Mouse (Mus musculus) limb, embryonic 15.5 days (tissue): ENCODE measurements around the gene Krtap19-1. TPM values are rescaled to one million over a fixed set of nuclear protein-coding genes. Genes with fewer than 3 reads are reported as not detected.

ENCODE experiments used
- ATAC-seq: fragments of 200-750 bp; cut with Nextera tagmentation; 2 replicates; pipeline ENCODE4 v1.8.0; 2017; ENCODE audit warnings: low read depth, moderate TSS enrichment; ENCODE audit not compliant: insufficient number of reproducible peaks, low FRiP score, low TSS enrichment
- H3K27ac ChIP-seq: fragments of 300-500 bp; sonication (generic); 2 replicates; pipeline ENCODE4 v1.5.1; 2015; ENCODE audit warnings: moderate library complexity, mild to moderate bottlenecking, inconsistent platforms
- H3K27me3 ChIP-seq: fragments of 300-500 bp; sonication (generic); 2 replicates; pipeline ENCODE4 v1.6.1; 2015; ENCODE audit warnings: inconsistent platforms
- H3K36me3 ChIP-seq: fragments of 300-500 bp; sonication (generic); 2 replicates; pipeline ENCODE4 v1.6.1; 2015; ENCODE audit warnings: inconsistent platforms
- H3K4me1 ChIP-seq: fragments of 300-500 bp; sonication (generic); 2 replicates; pipeline ENCODE4 v1.6.1; 2015; ENCODE audit warnings: inconsistent platforms
- H3K4me2 ChIP-seq: fragments of 300-500 bp; sonication (generic); 2 replicates; pipeline ENCODE4 v1.6.1; 2015; ENCODE audit warnings: mild to moderate bottlenecking, inconsistent platforms
- H3K4me3 ChIP-seq: fragments of 300-500 bp; sonication (generic); 2 replicates; pipeline ENCODE4 v1.5.1; 2015; ENCODE audit warnings: mild to moderate bottlenecking, inconsistent platforms
- H3K9ac ChIP-seq: fragments of 300-500 bp; sonication (generic); 2 replicates; pipeline ENCODE4 v1.6.1; 2015; ENCODE audit warnings: inconsistent platforms
- H3K9me3 ChIP-seq: fragments of 300-500 bp; sonication (generic); 2 replicates; pipeline ENCODE4 v1.6.1; 2016; ENCODE audit warnings: inconsistent platforms
- WGBS: fragments of 180-500 bp; shearing (Covaris S2); methylation state at CpG from one replicate; pipeline ENCODE4 v1.1.7; 2015; 5-methylcytosine and 5-hydroxymethylcytosine counted together
- polyA plus RNA-seq: library from polyadenylated mRNA; unstranded; fragments of >200 nt; fragmentation: Nextera tagmentation; extraction: Ambion mirVana; gene quantifications from 2 replicates; pipeline ENCODE4 v1.2.1, GENCODE M21; 2015

Gene Krtap19-1
- polyA plus RNA-seq: not detected in 2 replicates

- Histone ChIP-seq H3K4me3 (no peak within 1 kb of the TSS), H3K27ac (no peak within 1 kb of the TSS), H3K36me3 (no peaks in the 10 kb centered on the region), H3K9ac (no peak within 1 kb of the TSS), H3K9me3 (no peaks in the 10 kb centered on the region), H3K4me2 (no peak within 1 kb of the TSS), H3K4me1 (no peaks in the 10 kb centered on the region), H3K27me3 (no peaks in the 10 kb centered on the region)
- 82% methylated on average over 6 of the region's 6 CpGs for WGBS
- ATAC-seq: no peak
Measured at GRCm38 (mm10) chr16:88869311-88869710, at the start of gene Krtap19-1. Gene Krtap19-1, minus strand, starts transcription at chr16:88869411.

GRCm38 (mm10) chr16:88896357-88896756 lies 27.1 kb upstream of the Krtap19-1 start, which contains the start of gene Krtap19-5:
Gene Krtap19-5, minus strand, starts transcription at chr16:88896457.
- H3K36me3 ChIP-seq: no peaks in the 10 kb centered on the region

GRCm38 (mm10) chr16:88886870-88887269 lies 17.7 kb upstream of the Krtap19-1 start:
- 83% methylated on average over 6 of the region's 6 CpGs for WGBS
- no peak overlapping the region for H3K4me2 ChIP-seq
- no peaks in the 10 kb centered on the region for H3K4me1 ChIP-seq
- no peaks in the 10 kb centered on the region for H3K36me3 ChIP-seq
- H3K4me3 ChIP-seq: no peak overlapping the region
- H3K27ac ChIP-seq: no peak overlapping the region
- no peaks in the 10 kb centered on the region for H3K27me3 ChIP-seq
- H3K9ac ChIP-seq: no peak overlapping the region
- H3K9me3 ChIP-seq: no peaks in the 10 kb centered on the region
- ATAC-seq: no peak

More at GRCm38 (mm10) chr16:88896357-88896756, 27.1 kb upstream of the Krtap19-1 start, which contains the start of gene Krtap19-5:
- ATAC-seq: no peak
- Histone ChIP-seq H3K9ac (no peak within 1 kb of the TSS), H3K27me3 (no peaks in the 10 kb centered on the region), H3K4me3 (no peak within 1 kb of the TSS), H3K4me1 (no peaks in the 10 kb centered on the region), H3K9me3 (no peaks in the 10 kb centered on the region), H3K27ac (no peak within 1 kb of the TSS), H3K4me2 (no peak within 1 kb of the TSS)
- WGBS: 93% methylated on average over 6 of the region's 6 CpGs

GRCm38 (mm10) chr16:88884989-88885388 lies 15.8 kb upstream of the Krtap19-1 start, which contains the start of gene Krtap19-4:
Gene Krtap19-4, minus strand, starts transcription at chr16:88885089.
- no peak within 1 kb of the TSS for H3K4me2 ChIP-seq
- 86% methylated on average over 5 of the region's 5 CpGs for WGBS
- no peak for ATAC-seq

GRCm38 (mm10) chr16:88877938-88878337 lies 8.7 kb upstream of the Krtap19-1 start, which contains the start of gene Krtap19-3:
Gene Krtap19-3, minus strand, starts transcription at chr16:88878038.
- ATAC-seq: no peak
- no peak within 1 kb of the TSS for H3K4me2 ChIP-seq
- no peaks in the 10 kb centered on the region for H3K36me3 ChIP-seq
- no peaks in the 10 kb centered on the region for H3K4me1 ChIP-seq
- 85% methylated on average over 2 of the region's 2 CpGs for WGBS
- H3K9ac ChIP-seq: no peak within 1 kb of the TSS
- no peak within 1 kb of the TSS for H3K4me3 ChIP-seq
- H3K27me3 ChIP-seq: no peaks in the 10 kb centered on the region
- no peaks in the 10 kb centered on the region for H3K9me3 ChIP-seq
- H3K27ac ChIP-seq: no peak within 1 kb of the TSS

More at GRCm38 (mm10) chr16:88884989-88885388, 15.8 kb upstream of the Krtap19-1 start, which contains the start of gene Krtap19-4:
- H3K4me3 ChIP-seq: no peak within 1 kb of the TSS
- no peaks in the 10 kb centered on the region for H3K4me1 ChIP-seq
- H3K9me3 ChIP-seq: no peaks in the 10 kb centered on the region
- H3K36me3 ChIP-seq: no peaks in the 10 kb centered on the region
- H3K27me3 ChIP-seq: no peaks in the 10 kb centered on the region
- no peak within 1 kb of the TSS for H3K27ac ChIP-seq
- H3K9ac ChIP-seq: no peak within 1 kb of the TSS

GRCm38 (mm10) chr16:88874169-88874568 lies 5.0 kb upstream of the Krtap19-1 start, which contains the start of gene Krtap19-2:
Gene Krtap19-2, minus strand, starts transcription at chr16:88874269.
- Histone ChIP-seq H3K9me3 (no peaks in the 10 kb centered on the region), H3K36me3 (no peaks in the 10 kb centered on the region), H3K27me3 (no peaks in the 10 kb centered on the region), H3K27ac (no peak within 1 kb of the TSS), H3K9ac (no peak within 1 kb of the TSS), H3K4me1 (no peaks in the 10 kb centered on the region), H3K4me3 (no peak within 1 kb of the TSS), H3K4me2 (no peak within 1 kb of the TSS)
- no peak for ATAC-seq
- 86% methylated on average over 3 of the region's 3 CpGs for WGBS

- H3K36me3 ChIP-seq: no peaks in the 10 kb centered on the region
- no peak for ATAC-seq
- H3K27ac ChIP-seq: no peak overlapping the region
- no peaks in the 10 kb centered on the region for H3K9me3 ChIP-seq
- no peaks in the 10 kb centered on the region for H3K4me1 ChIP-seq
- H3K4me3 ChIP-seq: no peak overlapping the region
- H3K4me2 ChIP-seq: no peak overlapping the region
- WGBS: 67% methylated on average over 4 of the region's 4 CpGs
- H3K27me3 ChIP-seq: no peaks in the 10 kb centered on the region
- H3K9ac ChIP-seq: no peak overlapping the region
Measured at GRCm38 (mm10) chr16:88864887-88865407, 4.3 kb downstream of the Krtap19-1 start.

GRCm38 (mm10) chr16:88851450-88851849 lies 17.8 kb downstream of the Krtap19-1 start:
- Histone ChIP-seq H3K4me2 (no peak overlapping the region), H3K4me3 (no peak overlapping the region), H3K4me1 (no peaks in the 10 kb centered on the region), H3K9me3 (no peaks in the 10 kb centered on the region), H3K27me3 (no peaks in the 10 kb centered on the region), H3K9ac (no peak overlapping the region), H3K27ac (no peak overlapping the region), H3K36me3 (no peaks in the 10 kb centered on the region)
- 13% methylated on average over 5 of the region's 5 CpGs for WGBS
- no peak for ATAC-seq

GRCm38 (mm10) chr16:88848558-88848957 lies 20.7 kb downstream of the Krtap19-1 start:
- WGBS: 86% methylated on average over 4 of the region's 4 CpGs
- Histone ChIP-seq H3K36me3 (no peaks in the 10 kb centered on the region), H3K9me3 (no peaks in the 10 kb centered on the region), H3K4me3 (no peak overlapping the region), H3K27me3 (no peaks in the 10 kb centered on the region), H3K9ac (no peak overlapping the region), H3K27ac (no peak overlapping the region), H3K4me1 (no peaks in the 10 kb centered on the region), H3K4me2 (no peak overlapping the region)
- no peak for ATAC-seq

GRCm38 (mm10) chr16:88847363-88847762 lies 21.8 kb downstream of the Krtap19-1 start:
- no peak for ATAC-seq
- Histone ChIP-seq H3K9ac (no peak overlapping the region), H3K4me1 (no peaks in the 10 kb centered on the region), H3K27me3 (no peaks in the 10 kb centered on the region), H3K4me2 (no peak overlapping the region), H3K9me3 (no peaks in the 10 kb centered on the region), H3K4me3 (no peak overlapping the region), H3K27ac (no peak overlapping the region), H3K36me3 (no peaks in the 10 kb centered on the region)
- 85% methylated on average over 1 of the region's 1 CpGs for WGBS

- Histone ChIP-seq H3K27ac (no peak overlapping the region), H3K27me3 (no peaks in the 10 kb centered on the region), H3K4me2 (no peak overlapping the region), H3K36me3 (no peaks in the 10 kb centered on the region), H3K4me3 (no peak overlapping the region), H3K9me3 (no peaks in the 10 kb centered on the region), H3K9ac (no peak overlapping the region), H3K4me1 (no peaks in the 10 kb centered on the region)
- ATAC-seq: no peak
- WGBS: 12% methylated on average over 3 of the region's 3 CpGs
Measured at GRCm38 (mm10) chr16:88826978-88827377, 42.2 kb downstream of the Krtap19-1 start.

- Histone ChIP-seq H3K36me3 (no peaks in the 10 kb centered on the region), H3K9ac (no peak within 1 kb of the TSS), H3K4me1 (no peaks in the 10 kb centered on the region), H3K27me3 (no peaks in the 10 kb centered on the region), H3K9me3 (no peaks in the 10 kb centered on the region), H3K4me3 (no peak within 1 kb of the TSS), H3K4me2 (no peak within 1 kb of the TSS), H3K27ac (no peak within 1 kb of the TSS)
- WGBS: 51% methylated on average over 9 of the region's 9 CpGs
- ATAC-seq: no peak
Measured at GRCm38 (mm10) chr16:88826095-88826652, 43.0 kb downstream of the Krtap19-1 start, which contains the start of gene Krtap14. Gene Krtap14, minus strand, starts transcription at chr16:88826145.
